Comparison of ENCODE assay signal across 8 mouse cellular contexts in genomic region chr12:11437266-11437906, GRCm38 (mm10). TPM values are rescaled to one million over a fixed set of nuclear protein-coding genes. Genes with fewer than 3 reads are reported as not detected.
DNase-seq lines count a peak whose midpoint lies in the region; ATAC-seq and TF ChIP-seq lines count a peak whose summit lies in the region.

No protein-coding gene starts in this region.

- DNase-seq in Muller cell, postnatal 12 days (ENCODE audit: inconsistent ontology term), result peak; percentile 61
- peak; percentile 93 to 96 for DNase-seq in cerebellum, adult 18-20 months
- DNase-seq in forebrain, postnatal 0 days, result peak; percentile 91
- peak; percentile 83 for DNase-seq in heart, postnatal 4 days
- DNase-seq in layer of hippocampus, adult 18-20 months (ENCODE audit: low spot score in 2 of 2), result peak; percentile 80 to 92
- peak; percentile 67 for DNase-seq in liver, postnatal 0 days
- peak; percentile 53 for DNase-seq in urinary bladder, adult 2 months (ENCODE audit: low spot score)

- no peak for TF ChIP-seq EP300 in liver, postnatal 0 days (IDR thresholded peaks at IDR 0.05; ENCODE audit: low read depth)

- peak; percentile 78 for TF ChIP-seq CTCF in forebrain, postnatal 0 days (IDR thresholded peaks at IDR 0.05; ENCODE audit: low read depth)
- peak; percentile 61 for TF ChIP-seq CTCF in liver, postnatal 0 days (IDR thresholded peaks at IDR 0.05; ENCODE audit: low read depth)
- peak; percentile 65 for TF ChIP-seq CTCF in olfactory bulb, adult 2 months (IDR thresholded peaks at IDR 0.05; ENCODE audit: insufficient read depth, low read depth, low read length)

- H3K9ac ChIP-seq in forebrain, postnatal 0 days, result peak overlapping the region; percentile 39
- no peak overlapping the region for H3K9ac ChIP-seq in liver, postnatal 0 days (replicated peaks)

- H3K4me1 ChIP-seq in forebrain, postnatal 0 days (ENCODE audit: insufficient read depth), result peaks cover 15% of the 10 kb centered on the region
- no peaks in the 10 kb centered on the region for H3K4me1 ChIP-seq in liver, postnatal 0 days (ENCODE audit: insufficient read depth)
- H3K4me1 ChIP-seq in olfactory bulb, adult 2 months (ENCODE audit: control insufficient read depth, insufficient read depth, low read length), result peaks cover 14% of the 10 kb centered on the region

- 13% methylated on average over 17 of the region's 17 CpGs for WGBS in forebrain, postnatal 0 days
- 16% methylated on average over 17 of the region's 17 CpGs for WGBS in liver, postnatal 0 days (ENCODE audit: insufficient replicate concordance)
- WGBS in olfactory bulb, adult 2 months, result 13% methylated on average over 17 of the region's 17 CpGs

- no peaks in the 10 kb centered on the region for H3K9me3 ChIP-seq in forebrain, postnatal 0 days (ENCODE audit: low read length)
- no peaks in the 10 kb centered on the region for H3K9me3 ChIP-seq in liver, postnatal 0 days (ENCODE audit: low read length)

- H3K36me3 ChIP-seq in forebrain, postnatal 0 days (ENCODE audit: insufficient read depth), result no peaks in the 10 kb centered on the region
- H3K36me3 ChIP-seq in liver, postnatal 0 days (replicated peaks; ENCODE audit: insufficient read depth, low read length), result no peaks in the 10 kb centered on the region

- H3K27ac ChIP-seq in forebrain, postnatal 0 days (ENCODE audit: low read depth, low read length), result peak overlapping the region; percentile 74
- H3K27ac ChIP-seq in liver, postnatal 0 days (ENCODE audit: low read depth), result no peak overlapping the region
- H3K27ac ChIP-seq in olfactory bulb, adult 2 months (ENCODE audit: insufficient read depth, low read depth, low read length), result no peak overlapping the region

- ATAC-seq in forebrain, postnatal 0 days, result peak; percentile 33; the same call in 1 of the 2 replicates
- ATAC-seq in liver, postnatal 0 days, result no peak

- peak overlapping the region; percentile 74 for H3K4me2 ChIP-seq in forebrain, postnatal 0 days (ENCODE audit: low read depth)
- H3K4me2 ChIP-seq in liver, postnatal 0 days (ENCODE audit: low read depth, low read length), result no peak overlapping the region

- no peaks in the 10 kb centered on the region for H3K27me3 ChIP-seq in forebrain, postnatal 0 days (ENCODE audit: insufficient read depth, low read length)
- peaks cover 39% of the 10 kb centered on the region for H3K27me3 ChIP-seq in liver, postnatal 0 days (ENCODE audit: insufficient read depth, low read length)

- H3K4me3 ChIP-seq in forebrain, postnatal 0 days (ENCODE audit: low read depth, low read length), result peak overlapping the region; percentile 51
- no peak overlapping the region for H3K4me3 ChIP-seq in liver, postnatal 0 days (ENCODE audit: low read depth, low read length)
- H3K4me3 ChIP-seq in olfactory bulb, adult 2 months (ENCODE audit: insufficient read depth, low read depth, low read length), result no peak overlapping the region

- TF ChIP-seq POLR2A in olfactory bulb, adult 2 months (IDR thresholded peaks at IDR 0.05; ENCODE audit: insufficient read depth, low read depth, low read length), result no peak

RNA-seq across cellular contexts. Expression of gene Vsnl1, which starts 1.0 kb away (rescaled TPM):
- total RNA-seq in forebrain, postnatal 0 days (2014; rRNA removed), result 125 and 133 TPM in 2 replicates
- polyA plus RNA-seq in forebrain, postnatal 0 days (2015; fragmentation: Nextera tagmentation; extraction: Ambion mirVana), result 74.2 and 119 TPM in 2 replicates
- 1 to 10 TPM; 3.6 to 5.0 TPM for total RNA-seq in heart, postnatal 4 days (2021)
- 100 to 1,000 TPM; 447 to 452 TPM for total RNA-seq in layer of hippocampus, adult 18-20 months (2021)
- polyA plus RNA-seq in liver, postnatal 0 days (2015; fragmentation: Nextera tagmentation; extraction: Ambion mirVana), result not detected in 2 replicates
- 181 TPM in 1 of 2 replicates, not detected in the other for polyA plus RNA-seq in olfactory bulb, adult 2 months (2012; ENCODE audit: insufficient read depth, insufficient read length, low replicate concordance, missing spikeins)
- polyA plus RNA-seq in urinary bladder, adult 2 months (2012; rRNA removed), result 0.17 and 0.31 TPM in 2 replicates

RNA-seq across cellular contexts. Expression of gene Rad51ap2, which starts 18.5 kb away (rescaled TPM):
- 1.1 and 1.4 TPM in 2 replicates for total RNA-seq in forebrain, postnatal 0 days (2014; rRNA removed)
- 0.68 and 0.79 TPM in 2 replicates for polyA plus RNA-seq in forebrain, postnatal 0 days (2015; fragmentation: Nextera tagmentation; extraction: Ambion mirVana)
- not detected for total RNA-seq in heart, postnatal 4 days (2021)
- total RNA-seq in layer of hippocampus, adult 18-20 months (2021), result 1 to 10 TPM in 1 of 2 experiments, under 1 TPM in 1; 0.72 to 1.0 TPM
- polyA plus RNA-seq in liver, postnatal 0 days (2015; fragmentation: Nextera tagmentation; extraction: Ambion mirVana), result not detected in 2 replicates
- not detected in 2 replicates for polyA plus RNA-seq in olfactory bulb, adult 2 months (2012; ENCODE audit: insufficient read depth, insufficient read length, low replicate concordance, missing spikeins)
- polyA plus RNA-seq in urinary bladder, adult 2 months (2012; rRNA removed), result not detected in 2 replicates
